Comparison of ENCODE assay signal across 13 mouse cellular contexts in the genomic region with DNA sequence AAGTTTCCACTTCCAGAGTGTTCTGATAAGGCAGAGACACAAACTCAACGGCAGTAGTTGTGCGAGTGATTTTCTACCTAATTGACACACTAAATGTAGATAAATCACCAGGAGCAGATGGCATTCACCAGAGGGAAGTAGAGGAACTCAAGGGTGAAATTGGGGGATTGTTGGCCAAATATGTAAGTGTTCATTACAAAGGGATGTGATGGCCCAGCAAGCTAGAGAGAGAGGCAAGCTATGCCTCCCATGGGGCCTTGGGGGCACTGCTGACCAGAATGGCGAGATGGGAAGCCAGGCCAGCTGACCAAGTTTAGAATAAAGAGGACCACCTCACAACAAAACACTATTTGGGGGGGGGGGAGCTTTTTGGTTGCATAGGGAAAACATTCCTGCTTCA.
"Had no signal": no experiment of that assay in that cellular context is flagged by ENCODE, and none has a peak within 500 bp of the region (broad histone marks: within the 10 kb centered on the region; RNA-seq: fewer than 3 reads in every experiment).

No protein-coding gene starts in this region.

- H3K27ac ChIP-seq: kidney, embryonic 15.5 days; limb, embryonic 15.5 days; liver, embryonic 12.5 days had no signal

- H3K36me3 ChIP-seq: kidney, embryonic 15.5 days; limb, embryonic 15.5 days; liver, embryonic 12.5 days had no signal

- DNase-seq: kidney, postnatal 14 days; lung, embryonic 14.5 days; lung, postnatal 10 days; lung, postnatal 4 days; right cerebral cortex, postnatal 4 days; spleen, adult 18-20 months; thymus, adult 18-20 months; thymus, postnatal 14 days had no signal

- H3K9ac ChIP-seq: kidney, embryonic 15.5 days; limb, embryonic 15.5 days; liver, embryonic 12.5 days; lung, embryonic 14.5 days had no signal

- ATAC-seq: liver, embryonic 12.5 days; midbrain, embryonic 16.5 days had no signal

- H3K4me3 ChIP-seq: kidney, embryonic 15.5 days; limb, embryonic 15.5 days; liver, embryonic 12.5 days had no signal

- H3K4me1 ChIP-seq: kidney, embryonic 15.5 days; limb, embryonic 15.5 days; liver, embryonic 12.5 days had no signal

- H3K4me2 ChIP-seq: kidney, embryonic 15.5 days; limb, embryonic 15.5 days; liver, embryonic 12.5 days; lung, embryonic 14.5 days; midbrain, embryonic 11.5 days had no signal

- H3K27me3 ChIP-seq: kidney, embryonic 15.5 days; limb, embryonic 15.5 days; liver, embryonic 12.5 days had no signal
